Mouse (Mus musculus) heart, adult 2 months (tissue): ENCODE measurements at regions not wholly inside any gene's neighbourhood (a gene's known extent, or its start where the extent isn't known, plus 50 kb on each side); places are given as distances from the start of the nearest gene placed in this dataset.

Experiments used
- DNase-seq, 2 experiments: peaks; one replicate each; pipeline ENCODE4 v3.0.0; 2021
- H3K27ac ChIP-seq: fragments of 200-600 bp; 2 replicates; pipeline ENCODE4 v1.8.1; 2022
- H3K27me3 ChIP-seq: fragments of 200-500 bp; 2 replicates; pipeline ENCODE4 v1.6.1; 2012; ENCODE audit warnings: mild to moderate bottlenecking, low read length, inconsistent platforms, mixed read lengths; ENCODE audit not compliant: control insufficient read depth, insufficient read depth
- H3K36me3 ChIP-seq: fragments of 200-500 bp; 2 replicates; pipeline ENCODE4 v1.6.1; 2012; ENCODE audit warnings: low read length, inconsistent platforms; ENCODE audit not compliant: control insufficient read depth, insufficient read depth
- H3K4me1 ChIP-seq: fragments of 200-500 bp; 2 replicates; pipeline ENCODE4 v1.6.1; 2011; ENCODE audit warnings: low read length; ENCODE audit not compliant: control insufficient read depth, insufficient read depth
- H3K4me3 ChIP-seq: fragments of 200-600 bp; 2 replicates; pipeline ENCODE4 v1.8.1; 2022
- H3K79me2 ChIP-seq: fragments of 200-500 bp; replicated peaks from 2 replicates; pipeline ENCODE4 v1.6.1; 2012; ENCODE audit warnings: mild to moderate bottlenecking, inconsistent platforms, low read length, moderate library complexity, mixed read lengths; ENCODE audit not compliant: control insufficient read depth, insufficient read depth
- H3K9ac ChIP-seq: fragments of 200-500 bp; 2 replicates; pipeline ENCODE4 v1.6.1; 2012; ENCODE audit warnings: low read depth, mild to moderate bottlenecking, control low read depth, inconsistent platforms, low read length, mixed read lengths
- CTCF ChIP-seq: fragments of 200-600 bp; IDR thresholded peaks from 2 replicates; pipeline ENCODE4 v1.8.1; 2022; ENCODE audit warnings: antibody characterized with exemption, mild to moderate bottlenecking, moderate library complexity
- EP300 ChIP-seq: fragments of 200-500 bp; IDR thresholded peaks from 2 replicates; pipeline ENCODE4 v1.6.1; 2011; ENCODE audit warnings: low read depth, low read length, control low read depth; ENCODE audit not compliant: insufficient read depth
- POLR2A ChIP-seq: fragments of 200-500 bp; IDR thresholded peaks from 2 replicates; pipeline ENCODE4 v1.6.1; 2011; ENCODE audit warnings: mild to moderate bottlenecking, low read depth, low read length, control low read depth; ENCODE audit not compliant: insufficient read depth
- WGBS: fragments of 180-500 bp; shearing (Covaris S2); methylation state at CpG from one replicate; pipeline ENCODE4 v1.1.7; 2018; 5-methylcytosine and 5-hydroxymethylcytosine counted together
- intact Hi-C: fragments of 180-260 bp; cut with DNase I; formaldehyde crosslinking; loops from one replicate; pipeline ENCODE4 v1.15.1; 2025

GRCm38 (mm10) chr1:23645093-23645492 lies 116.5 kb upstream of the B3gat2 start:
- WGBS = 58% methylated on average over 2 of the region's 2 CpGs
- Histone ChIP-seq H3K36me3 (no peaks in the 10 kb centered on the region), H3K27me3 (no peaks in the 10 kb centered on the region), H3K4me1 (no peaks in the 10 kb centered on the region), H3K4me3 (no peak overlapping the region), H3K9ac (no peak overlapping the region), H3K79me2 (no peaks in the 10 kb centered on the region), H3K27ac (no peak overlapping the region)
- no peak for TF ChIP-seq POLR2A
- no peak for TF ChIP-seq EP300
- intact Hi-C loops = no loop called here
- DNase-seq = no peak

- H3K36me3 ChIP-seq = no peaks in the 10 kb centered on the region
- H3K27ac ChIP-seq = no peak overlapping the region
- no peaks in the 10 kb centered on the region for H3K79me2 ChIP-seq
- no peak for DNase-seq
- H3K4me1 ChIP-seq = no peaks in the 10 kb centered on the region
- TF ChIP-seq CTCF = no peak
- TF ChIP-seq POLR2A = no peak
- TF ChIP-seq EP300 = no peak
- WGBS = 77% methylated on average over 7 of the region's 7 CpGs
- no peaks in the 10 kb centered on the region for H3K27me3 ChIP-seq
- intact Hi-C loops = no loop called here
- H3K4me3 ChIP-seq = no peak overlapping the region
- H3K9ac ChIP-seq = no peak overlapping the region
Measured at GRCm38 (mm10) chr1:23648875-23649506, 112.6 kb upstream of the B3gat2 start.

- DNase-seq = no peak
- 56% methylated on average over 4 of the region's 4 CpGs for WGBS
- TF ChIP-seq CTCF = no peak
- TF ChIP-seq POLR2A = no peak
- no peak for TF ChIP-seq EP300
Measured at GRCm38 (mm10) chr1:23649886-23650285, 111.7 kb upstream of the B3gat2 start.

GRCm38 (mm10) chr1:23653628-23654027 lies 107.9 kb upstream of the B3gat2 start:
- Histone ChIP-seq H3K4me1 (no peaks in the 10 kb centered on the region), H3K27ac (no peak overlapping the region), H3K9ac (no peak overlapping the region), H3K27me3 (no peaks in the 10 kb centered on the region), H3K36me3 (no peaks in the 10 kb centered on the region), H3K79me2 (no peaks in the 10 kb centered on the region), H3K4me3 (no peak overlapping the region)
- TF ChIP-seq EP300 = no peak
- TF ChIP-seq POLR2A = no peak
- TF ChIP-seq CTCF = no peak
- intact Hi-C loops = no loop called here
- WGBS = 86% methylated on average over 4 of the region's 4 CpGs
- no peak for DNase-seq

More at GRCm38 (mm10) chr1:23649886-23650285, 111.7 kb upstream of the B3gat2 start:
- H3K9ac ChIP-seq = no peak overlapping the region
- no peaks in the 10 kb centered on the region for H3K4me1 ChIP-seq
- no peak overlapping the region for H3K4me3 ChIP-seq
- intact Hi-C loops = no loop called here
- no peaks in the 10 kb centered on the region for H3K36me3 ChIP-seq
- no peaks in the 10 kb centered on the region for H3K27me3 ChIP-seq
- H3K27ac ChIP-seq = no peak overlapping the region
- H3K79me2 ChIP-seq = no peaks in the 10 kb centered on the region

GRCm38 (mm10) chr1:23655768-23656167 lies 105.8 kb upstream of the B3gat2 start:
- WGBS = 92% methylated on average over 1 of the region's 1 CpGs
- no peak overlapping the region for H3K27ac ChIP-seq
- DNase-seq = no peak
- H3K36me3 ChIP-seq = no peaks in the 10 kb centered on the region
- intact Hi-C loops = no loop called here
- H3K4me1 ChIP-seq = no peaks in the 10 kb centered on the region
- H3K79me2 ChIP-seq = no peaks in the 10 kb centered on the region
- TF ChIP-seq EP300 (no peak), CTCF (no peak), POLR2A (no peak)
- H3K4me3 ChIP-seq = no peak overlapping the region
- H3K9ac ChIP-seq = no peak overlapping the region
- no peaks in the 10 kb centered on the region for H3K27me3 ChIP-seq

- no peak overlapping the region for H3K9ac ChIP-seq
- H3K79me2 ChIP-seq = no peaks in the 10 kb centered on the region
- intact Hi-C loops = no loop called here
- no peak overlapping the region for H3K4me3 ChIP-seq
- H3K36me3 ChIP-seq = no peaks in the 10 kb centered on the region
- H3K27ac ChIP-seq = no peak overlapping the region
- WGBS = 78% methylated on average over 12 of the region's 12 CpGs
- no peak for DNase-seq
- TF ChIP-seq CTCF = no peak
- TF ChIP-seq EP300 = no peak
- TF ChIP-seq POLR2A = no peak
- H3K4me1 ChIP-seq = no peaks in the 10 kb centered on the region
- no peaks in the 10 kb centered on the region for H3K27me3 ChIP-seq
Measured at GRCm38 (mm10) chr1:23656302-23656701, 105.3 kb upstream of the B3gat2 start.
